Mouse (Mus musculus): ENCODE measurements at regions not wholly inside any gene's neighbourhood (a gene's known extent, or its start where the extent isn't known, plus 50 kb on each side); places are given as distances from the start of the nearest gene placed in this dataset.

DNA sequence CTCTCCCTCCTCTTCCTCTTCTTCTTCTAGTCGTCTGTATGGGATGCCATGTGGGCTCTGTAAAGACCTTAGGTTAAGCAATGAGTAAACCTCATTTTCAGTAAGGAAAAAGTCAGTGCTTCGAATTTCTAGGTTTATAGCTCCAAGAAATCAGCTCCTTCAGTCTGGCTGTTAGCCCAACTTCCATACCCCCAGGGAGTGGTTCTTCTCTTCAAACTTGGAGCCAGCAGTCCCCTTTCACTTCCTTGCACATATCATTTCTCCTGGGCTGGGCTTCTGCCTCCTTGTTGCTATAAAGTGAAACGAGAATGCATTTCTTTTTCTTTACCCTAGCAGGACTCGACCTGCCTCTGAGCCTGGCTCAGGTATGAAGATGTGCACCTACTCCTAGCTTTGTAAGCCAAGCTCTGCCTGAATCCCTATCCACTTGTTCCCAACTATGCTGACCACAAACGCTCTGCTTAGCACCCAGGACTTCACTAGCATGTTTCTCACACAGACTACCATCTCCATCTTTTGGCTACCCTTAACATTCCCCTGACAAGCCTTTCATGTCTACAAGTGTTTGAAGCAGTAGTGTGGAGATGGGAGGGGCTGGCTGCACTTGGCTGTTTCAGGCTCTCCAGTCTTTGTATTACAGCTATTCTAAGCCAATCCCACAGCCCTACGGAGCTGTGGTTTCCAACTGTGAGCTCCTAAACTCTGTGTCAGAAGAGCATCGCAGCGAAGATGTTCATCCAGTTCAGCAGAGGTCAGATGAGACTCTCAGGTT lies 243.8 kb upstream of the Tprg start:
- Histone ChIP-seq H3K36me3 (ENCODE audit: control insufficient read depth, insufficient read depth, low read length) (no peaks in the 10 kb centered on the region), H3K27me3 (ENCODE audit: control insufficient read depth, insufficient read depth, low read length) (no peaks in the 10 kb centered on the region), H3K4me2 (replicated peaks; ENCODE audit: low read depth, low read length) (no peak overlapping the region), H3K9ac (replicated peaks; ENCODE audit: low read depth, low read length) (no peak overlapping the region), H3K4me3 (ENCODE audit: low read depth, low read length) (no peak overlapping the region), H3K27ac (ENCODE audit: low read length) (peak overlapping the region; percentile 41; the same call in 1 of the 2 replicates), H3K9me3 (ENCODE audit: control insufficient read depth, low read depth, low read length) (no peaks in the 10 kb centered on the region), H3K4me1 (ENCODE audit: control insufficient read depth, insufficient read depth, low read length) (peaks cover 10% of the 10 kb centered on the region)
- ATAC-seq (ENCODE audit: insufficient number of reproducible peaks, insufficient read depth, low FRiP score, low read depth): no peak
- 56% methylated on average over 8 of the region's 8 CpGs for WGBS

DNA sequence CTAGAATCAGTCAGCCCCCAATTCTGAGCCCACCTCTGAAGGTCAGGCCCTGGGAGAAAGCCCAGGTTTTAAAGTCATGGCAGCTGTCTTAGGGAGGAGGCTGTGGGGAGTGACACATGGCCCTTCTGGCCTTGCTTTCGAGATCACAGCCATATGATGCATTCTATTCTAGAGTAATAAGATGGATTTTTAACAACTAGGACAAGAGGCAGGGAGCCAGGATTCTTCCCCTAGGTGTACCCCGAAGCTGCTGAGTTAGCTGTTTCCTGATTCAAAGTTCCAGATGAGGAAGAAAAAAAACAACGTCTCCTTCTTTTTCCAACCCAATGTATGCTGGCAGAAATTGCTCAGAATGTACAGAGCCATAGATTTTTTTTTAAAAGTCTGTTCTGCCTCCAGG lies 242.0 kb upstream of the Tprg start:
- WGBS: 49% methylated on average over 3 of the region's 3 CpGs
- H3K4me1 ChIP-seq (ENCODE audit: control insufficient read depth, insufficient read depth, low read length): peaks cover 10% of the 10 kb centered on the region

DNA sequence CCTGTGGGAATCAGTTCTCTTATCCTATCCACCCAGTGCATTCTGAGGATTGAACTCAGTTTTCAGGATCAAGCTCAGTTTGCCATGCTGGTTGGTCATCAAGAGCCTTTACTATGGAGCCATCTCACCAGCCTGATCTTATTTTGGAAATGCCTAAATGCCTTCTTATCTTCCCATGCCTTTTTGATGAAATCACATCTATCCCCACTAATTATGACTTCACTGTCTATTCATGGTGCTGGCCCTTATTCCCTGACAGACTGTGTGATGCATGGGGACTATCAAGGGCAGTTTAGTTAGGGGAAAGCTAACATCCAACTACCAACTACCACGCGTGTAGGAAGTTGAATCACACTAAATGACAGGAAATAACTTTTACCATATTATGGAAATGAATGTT lies 238.9 kb upstream of the Tprg start:
- Histone ChIP-seq H3K36me3 (ENCODE audit: control insufficient read depth, insufficient read depth, low read length) (no peaks in the 10 kb centered on the region), H3K4me1 (ENCODE audit: control insufficient read depth, insufficient read depth, low read length) (peaks cover 2% of the 10 kb centered on the region), H3K27ac (ENCODE audit: low read length) (no peak overlapping the region), H3K4me3 (ENCODE audit: low read depth, low read length) (no peak overlapping the region), H3K27me3 (ENCODE audit: control insufficient read depth, insufficient read depth, low read length) (no peaks in the 10 kb centered on the region), H3K4me2 (replicated peaks; ENCODE audit: low read depth, low read length) (no peak overlapping the region), H3K9me3 (ENCODE audit: control insufficient read depth, low read depth, low read length) (no peaks in the 10 kb centered on the region), H3K9ac (replicated peaks; ENCODE audit: low read depth, low read length) (no peak overlapping the region)
- ATAC-seq (ENCODE audit: insufficient number of reproducible peaks, insufficient read depth, low FRiP score, low read depth): no peak
- WGBS: 76% methylated on average over 2 of the region's 2 CpGs

More for the DNA sequence above, 242.0 kb upstream of the Tprg start:
- Histone ChIP-seq H3K4me3 (ENCODE audit: low read depth, low read length) (no peak overlapping the region), H3K9ac (replicated peaks; ENCODE audit: low read depth, low read length) (no peak overlapping the region), H3K9me3 (ENCODE audit: control insufficient read depth, low read depth, low read length) (no peaks in the 10 kb centered on the region), H3K4me2 (replicated peaks; ENCODE audit: low read depth, low read length) (no peak overlapping the region), H3K27me3 (ENCODE audit: control insufficient read depth, insufficient read depth, low read length) (no peaks in the 10 kb centered on the region), H3K36me3 (ENCODE audit: control insufficient read depth, insufficient read depth, low read length) (no peaks in the 10 kb centered on the region), H3K27ac (ENCODE audit: low read length) (no peak overlapping the region)
- no peak for ATAC-seq (ENCODE audit: insufficient number of reproducible peaks, insufficient read depth, low FRiP score, low read depth)

DNA sequence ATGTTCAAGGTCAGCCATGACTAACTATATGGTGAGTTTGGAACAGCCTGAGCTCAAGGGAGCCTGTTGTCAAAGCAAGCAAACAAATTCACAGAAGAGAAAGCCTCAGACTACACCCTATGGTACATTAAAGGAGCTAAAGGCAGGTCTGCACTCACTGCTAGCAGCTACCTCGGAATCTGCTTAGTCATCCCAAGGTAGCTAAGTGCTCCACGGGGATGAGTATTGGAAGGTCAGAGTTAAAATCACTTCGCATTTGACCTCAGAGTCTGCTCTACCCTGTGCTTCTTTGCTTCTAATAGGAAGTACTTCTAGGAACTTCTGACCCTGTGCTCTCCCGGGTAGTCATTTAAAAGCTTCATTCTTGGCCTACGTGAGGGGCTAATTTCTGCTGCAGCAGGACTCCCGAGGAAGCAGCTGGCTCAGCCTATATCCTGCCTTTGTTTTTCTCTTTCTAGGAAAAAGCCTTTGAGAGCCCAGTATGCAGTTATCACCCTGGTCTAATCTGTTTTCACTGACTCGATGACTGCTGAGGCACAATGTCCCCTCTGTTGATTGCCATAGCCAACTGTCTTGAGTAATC lies 236.6 kb upstream of the Tprg start:
- Histone ChIP-seq H3K9ac (replicated peaks; ENCODE audit: low read depth, low read length) (no peak overlapping the region), H3K36me3 (ENCODE audit: control insufficient read depth, insufficient read depth, low read length) (no peaks in the 10 kb centered on the region), H3K27me3 (ENCODE audit: control insufficient read depth, insufficient read depth, low read length) (no peaks in the 10 kb centered on the region), H3K4me2 (replicated peaks; ENCODE audit: low read depth, low read length) (no peak overlapping the region), H3K27ac (ENCODE audit: low read length) (no peak overlapping the region), H3K9me3 (ENCODE audit: control insufficient read depth, low read depth, low read length) (no peaks in the 10 kb centered on the region), H3K4me1 (ENCODE audit: control insufficient read depth, insufficient read depth, low read length) (no peaks in the 10 kb centered on the region), H3K4me3 (ENCODE audit: low read depth, low read length) (no peak overlapping the region)
- ATAC-seq (ENCODE audit: insufficient number of reproducible peaks, insufficient read depth, low FRiP score, low read depth): no peak
- 42% methylated on average over 7 of the region's 7 CpGs for WGBS

DNA sequence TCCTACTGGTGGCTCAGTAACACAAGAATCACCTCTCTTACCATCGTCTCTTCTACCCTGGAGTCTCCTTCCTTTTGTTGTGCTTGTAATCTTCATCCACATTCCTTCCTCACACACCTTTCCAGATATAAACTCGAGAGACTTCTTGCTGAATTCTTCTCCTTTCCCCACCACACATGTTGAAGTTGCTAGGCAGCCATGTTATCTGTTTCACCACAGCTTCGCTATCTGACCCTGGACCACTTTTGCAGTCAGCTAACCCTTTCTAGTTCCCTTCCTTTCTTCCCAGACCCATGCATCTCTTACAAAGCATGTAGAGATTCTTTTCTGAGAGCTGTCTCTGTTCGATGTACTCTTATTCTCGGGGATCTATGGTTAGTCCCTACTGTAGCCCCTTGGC lies 235.6 kb upstream of the Tprg start:
- Histone ChIP-seq H3K4me2 (replicated peaks; ENCODE audit: low read depth, low read length) (no peak overlapping the region), H3K4me1 (ENCODE audit: control insufficient read depth, insufficient read depth, low read length) (no peaks in the 10 kb centered on the region), H3K9me3 (ENCODE audit: control insufficient read depth, low read depth, low read length) (no peaks in the 10 kb centered on the region), H3K36me3 (ENCODE audit: control insufficient read depth, insufficient read depth, low read length) (no peaks in the 10 kb centered on the region), H3K27ac (ENCODE audit: low read length) (no peak overlapping the region), H3K27me3 (ENCODE audit: control insufficient read depth, insufficient read depth, low read length) (no peaks in the 10 kb centered on the region), H3K9ac (replicated peaks; ENCODE audit: low read depth, low read length) (no peak overlapping the region), H3K4me3 (ENCODE audit: low read depth, low read length) (no peak overlapping the region)
- 78% methylated on average over 5 of the region's 5 CpGs for WGBS
- ATAC-seq (ENCODE audit: insufficient number of reproducible peaks, insufficient read depth, low FRiP score, low read depth): no peak

DNA sequence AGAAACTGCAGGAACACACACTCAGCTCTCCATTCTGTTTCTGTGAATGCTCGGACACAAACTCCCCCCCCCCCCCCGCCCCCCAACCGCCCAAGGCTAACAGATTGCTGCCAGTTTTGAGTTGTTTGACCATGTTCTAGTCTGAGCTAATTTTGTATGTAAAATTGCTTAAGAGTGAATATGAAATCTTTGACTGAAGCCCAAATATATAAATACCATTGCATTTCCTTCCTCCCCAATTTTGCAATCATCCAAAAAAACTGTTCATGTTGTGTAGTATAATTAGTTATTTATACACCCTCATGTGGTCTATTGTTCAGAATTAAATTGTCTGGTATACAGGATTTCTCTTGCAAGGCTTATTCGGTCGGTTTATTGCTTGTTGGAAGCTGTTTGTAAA lies 234.2 kb upstream of the Tprg start:
- no peak for ATAC-seq (ENCODE audit: insufficient number of reproducible peaks, insufficient read depth, low FRiP score, low read depth)
- H3K4me1 ChIP-seq (ENCODE audit: control insufficient read depth, insufficient read depth, low read length): no peaks in the 10 kb centered on the region

DNA sequence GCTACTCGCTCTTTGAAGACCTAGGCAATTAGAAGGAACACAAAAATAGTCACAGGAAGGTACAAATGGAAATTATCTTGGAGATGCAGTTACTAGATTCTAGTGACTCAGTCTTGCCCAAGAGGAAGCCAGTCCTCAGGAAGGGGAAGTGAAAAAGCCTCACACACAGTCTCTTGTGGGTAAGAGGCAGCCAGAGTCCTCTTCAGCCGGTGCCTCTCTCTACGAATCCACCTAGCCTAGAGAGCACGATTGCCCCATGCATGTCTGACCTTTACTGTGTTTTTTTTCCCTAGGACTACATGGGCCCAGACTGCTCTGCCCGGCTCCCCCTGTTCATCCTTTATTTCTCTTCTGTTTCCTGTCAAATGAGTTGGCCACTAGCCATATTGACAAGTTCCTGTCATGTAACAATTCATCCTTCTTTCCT lies 233.7 kb upstream of the Tprg start:
- ATAC-seq (ENCODE audit: insufficient number of reproducible peaks, insufficient read depth, low FRiP score, low read depth): no peak
- Histone ChIP-seq H3K36me3 (ENCODE audit: control insufficient read depth, insufficient read depth, low read length) (no peaks in the 10 kb centered on the region), H3K9me3 (ENCODE audit: control insufficient read depth, low read depth, low read length) (no peaks in the 10 kb centered on the region), H3K9ac (replicated peaks; ENCODE audit: low read depth, low read length) (no peak overlapping the region), H3K4me2 (replicated peaks; ENCODE audit: low read depth, low read length) (no peak overlapping the region), H3K27ac (ENCODE audit: low read length) (no peak overlapping the region), H3K27me3 (ENCODE audit: control insufficient read depth, insufficient read depth, low read length) (no peaks in the 10 kb centered on the region), H3K4me1 (ENCODE audit: control insufficient read depth, insufficient read depth, low read length) (no peaks in the 10 kb centered on the region), H3K4me3 (ENCODE audit: low read depth, low read length) (no peak overlapping the region)
- WGBS: 66% methylated on average over 5 of the region's 5 CpGs

More for the DNA sequence above, 234.2 kb upstream of the Tprg start:
- no peak overlapping the region for H3K4me3 ChIP-seq (ENCODE audit: low read depth, low read length)
- WGBS: 66% methylated on average over 5 of the region's 5 CpGs
- no peak overlapping the region for H3K4me2 ChIP-seq (replicated peaks; ENCODE audit: low read depth, low read length)
- no peaks in the 10 kb centered on the region for H3K36me3 ChIP-seq (ENCODE audit: control insufficient read depth, insufficient read depth, low read length)
- no peaks in the 10 kb centered on the region for H3K27me3 ChIP-seq (ENCODE audit: control insufficient read depth, insufficient read depth, low read length)
- H3K9me3 ChIP-seq (ENCODE audit: control insufficient read depth, low read depth, low read length): no peaks in the 10 kb centered on the region
- H3K9ac ChIP-seq (replicated peaks; ENCODE audit: low read depth, low read length): no peak overlapping the region
- no peak overlapping the region for H3K27ac ChIP-seq (ENCODE audit: low read length)

DNA sequence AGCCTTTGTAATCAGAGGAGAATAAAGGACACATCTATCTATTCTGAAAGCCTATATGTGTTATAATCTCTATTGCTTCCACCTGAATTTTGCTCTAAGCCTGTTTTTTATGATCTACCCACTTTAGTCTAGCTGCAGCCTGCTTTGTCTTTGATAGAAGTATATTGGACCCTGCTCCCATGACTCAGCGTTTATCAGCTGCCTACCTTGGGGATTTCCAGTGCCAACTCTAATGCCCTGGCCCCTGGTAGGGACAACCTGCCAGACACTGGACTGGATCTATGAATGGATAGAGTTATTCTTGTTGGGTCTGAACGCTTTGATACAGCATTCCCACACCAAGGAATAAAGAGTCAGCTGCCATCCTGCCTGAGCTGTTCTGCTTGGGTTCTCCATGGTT lies 232.3 kb upstream of the Tprg start:
- H3K4me1 ChIP-seq (ENCODE audit: control insufficient read depth, insufficient read depth, low read length): 0 out of 2 replicates have a peak, but pooled peaks cover 5% of the 10 kb centered on the region
- H3K4me2 ChIP-seq (replicated peaks; ENCODE audit: low read depth, low read length): no peak overlapping the region
- ATAC-seq (ENCODE audit: insufficient number of reproducible peaks, insufficient read depth, low FRiP score, low read depth): no peak
- no peak overlapping the region for H3K9ac ChIP-seq (replicated peaks; ENCODE audit: low read depth, low read length)
- no peak overlapping the region for H3K4me3 ChIP-seq (ENCODE audit: low read depth, low read length)
- no peak overlapping the region for H3K27ac ChIP-seq (ENCODE audit: low read length)
- H3K9me3 ChIP-seq (ENCODE audit: control insufficient read depth, low read depth, low read length): no peaks in the 10 kb centered on the region
- WGBS: 90% methylated on average over 2 of the region's 2 CpGs
- no peaks in the 10 kb centered on the region for H3K27me3 ChIP-seq (ENCODE audit: control insufficient read depth, insufficient read depth, low read length)
- no peaks in the 10 kb centered on the region for H3K36me3 ChIP-seq (ENCODE audit: control insufficient read depth, insufficient read depth, low read length)
